Mouse (Mus musculus) kidney, embryonic 15.5 days (tissue): ENCODE results near the gene Trpv1. TPM values are rescaled to one million over a fixed set of nuclear protein-coding genes. Genes with fewer than 3 reads are reported as not detected.

ENCODE experiments used
- ATAC-seq: fragments of 200-750 bp; cut with Nextera tagmentation; replicated peaks from 2 replicates; pipeline ENCODE4 v1.8.0; 2017; ENCODE audit warnings: moderate TSS enrichment; ENCODE audit not compliant: low FRiP score
- H3K27ac ChIP-seq: fragments of 300-500 bp; sonication (generic); 2 replicates; pipeline ENCODE4 v1.5.1; 2015; ENCODE audit warnings: mild to moderate bottlenecking, inconsistent platforms
- H3K27me3 ChIP-seq: fragments of 300-500 bp; sonication (generic); 2 replicates; pipeline ENCODE4 v1.6.1; 2015; ENCODE audit warnings: inconsistent platforms
- H3K36me3 ChIP-seq: fragments of 300-500 bp; sonication (generic); 2 replicates; pipeline ENCODE4 v1.6.1; 2015; ENCODE audit warnings: inconsistent platforms
- H3K4me1 ChIP-seq: fragments of 300-500 bp; sonication (generic); 2 replicates; pipeline ENCODE4 v1.6.1; 2015; ENCODE audit warnings: inconsistent platforms
- H3K4me2 ChIP-seq: fragments of 300-500 bp; sonication (generic); 2 replicates; pipeline ENCODE4 v1.6.1; 2015; ENCODE audit warnings: moderate library complexity, mild to moderate bottlenecking, inconsistent platforms
- H3K4me3 ChIP-seq: fragments of 300-500 bp; sonication (generic); replicated peaks from 2 replicates; pipeline ENCODE4 v1.5.1; 2015; ENCODE audit warnings: mild to moderate bottlenecking, inconsistent platforms
- H3K9ac ChIP-seq: fragments of 300-500 bp; sonication (generic); 2 replicates; pipeline ENCODE4 v1.6.1; 2015; ENCODE audit warnings: mild to moderate bottlenecking, inconsistent platforms
- H3K9me3 ChIP-seq: fragments of 300-500 bp; sonication (generic); replicated peaks from 2 replicates; pipeline ENCODE4 v1.6.1; 2016; ENCODE audit warnings: inconsistent platforms
- WGBS: fragments of 180-500 bp; shearing (Covaris S2); methylation state at CpG from one replicate; pipeline ENCODE4 v1.1.7; 2015; ENCODE audit warnings: mixed read lengths; 5-methylcytosine and 5-hydroxymethylcytosine counted together
- polyA plus RNA-seq: library from polyadenylated mRNA; unstranded; fragments of >200 nt; fragmentation: Nextera tagmentation; extraction: Ambion mirVana; gene quantifications from 2 replicates; pipeline ENCODE4 v1.2.1, GENCODE M21; 2015

Trpv1 gene
- polyA plus RNA-seq, 1 experiment from 2014 or later, result not detected

DNA sequence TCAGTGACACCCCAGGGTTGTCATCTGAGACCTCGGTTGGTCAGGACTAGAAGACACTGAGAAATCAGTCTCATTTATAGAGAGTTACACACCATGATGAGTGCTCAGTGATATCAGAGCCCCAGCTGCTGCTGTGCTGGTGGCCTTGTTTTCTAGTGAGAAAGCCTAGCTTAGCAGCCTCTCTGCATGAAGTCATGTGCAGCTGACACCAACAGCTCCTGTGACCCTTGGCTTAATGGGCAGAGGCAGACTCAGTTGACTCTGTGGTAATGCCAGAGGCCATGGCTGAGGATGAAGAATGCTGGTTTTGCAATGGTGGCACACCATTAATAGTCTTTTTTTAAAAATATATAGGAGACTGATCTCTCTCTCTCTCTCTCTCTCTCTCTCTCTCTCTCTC, 55.5 kb downstream of the Trpv1 start:
- Histone ChIP-seq H3K36me3 (no peaks in the 10 kb centered on the region), H3K27ac (no peak overlapping the region), H3K9ac (no peak overlapping the region), H3K9me3 (no peaks in the 10 kb centered on the region), H3K4me3 (no peak overlapping the region), H3K27me3 (no peaks in the 10 kb centered on the region), H3K4me1 (no peaks in the 10 kb centered on the region), H3K4me2 (no peak overlapping the region)
- 80% methylated on average over 1 of the region's 1 CpGs for WGBS
- ATAC-seq, result no peak

DNA sequence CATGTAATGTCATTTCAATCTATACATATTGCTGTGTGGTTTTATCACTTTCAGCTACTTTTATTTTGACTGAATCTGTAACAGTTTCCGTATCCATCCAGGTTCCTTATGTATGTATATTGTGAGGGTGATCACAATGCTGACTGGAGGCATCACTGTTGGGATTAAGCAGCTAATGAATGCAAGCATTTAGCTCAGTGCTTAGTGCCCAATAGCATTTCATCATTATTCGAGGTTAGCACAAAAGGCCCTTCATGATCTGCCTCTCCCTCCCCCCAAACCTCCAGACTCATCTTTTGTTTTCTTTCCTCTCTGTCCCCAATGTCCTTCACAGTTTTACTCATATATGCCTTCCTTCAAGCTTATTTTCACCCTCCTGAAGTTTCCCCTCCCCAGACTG, 69.0 kb downstream of the Trpv1 start:
- no peaks in the 10 kb centered on the region for H3K9me3 ChIP-seq
- no peak overlapping the region for H3K4me3 ChIP-seq
- H3K27me3 ChIP-seq, result no peaks in the 10 kb centered on the region
- no peaks in the 10 kb centered on the region for H3K4me1 ChIP-seq
- 63% methylated on average over 2 of the region's 2 CpGs for WGBS
- ATAC-seq, result no peak
- no peak overlapping the region for H3K9ac ChIP-seq
- H3K36me3 ChIP-seq, result no peaks in the 10 kb centered on the region
- H3K4me2 ChIP-seq, result no peak overlapping the region
- H3K27ac ChIP-seq, result no peak overlapping the region

Other genes starting within 250 kb of the Trpv1 start
- 1.6 and 1.7 TPM in 2 replicates for gene P2rx1, start 235.2 kb upstream of the Trpv1 start, polyA plus RNA-seq
- 6.7 and 9.2 TPM in 2 replicates for gene Camkk1, start 215.3 kb upstream of the Trpv1 start, polyA plus RNA-seq
- 12.1 and 12.9 TPM in 2 replicates for gene Ncbp3, start 186.5 kb upstream of the Trpv1 start, polyA plus RNA-seq
- 0.37 and 0.42 TPM in 2 replicates for gene Itgae, start 143.7 kb upstream of the Trpv1 start, polyA plus RNA-seq
- 17.5 and 18.9 TPM in 2 replicates for gene Haspin, start 96.0 kb upstream of the Trpv1 start, polyA plus RNA-seq
- 0.47 and 0.50 TPM in 2 replicates for gene P2rx5, start 73.9 kb upstream of the Trpv1 start, polyA plus RNA-seq
- 121 and 131 TPM in 2 replicates for gene Emc6, start 57.3 kb upstream of the Trpv1 start, polyA plus RNA-seq
- 202 and 204 TPM in 2 replicates for gene Tax1bp3, start 57.2 kb upstream of the Trpv1 start, polyA plus RNA-seq
- 17.7 and 18.2 TPM in 2 replicates for gene Ctns, start 35.2 kb upstream of the Trpv1 start, polyA plus RNA-seq
- gene Shpk, start 34.8 kb upstream of the Trpv1 start, polyA plus RNA-seq, result 1.5 and 1.7 TPM in 2 replicates
- gene Trpv3, start 33.1 kb downstream of the Trpv1 start, polyA plus RNA-seq, result 0.18 and 0.22 TPM in 2 replicates
- gene Aspa, start 95.3 kb downstream of the Trpv1 start, polyA plus RNA-seq, result 17.1 and 17.2 TPM in 2 replicates
- gene Gm49340, start 95.4 kb downstream of the Trpv1 start, polyA plus RNA-seq, result not detected in 2 replicates
- gene Spata22, start 95.4 kb downstream of the Trpv1 start, polyA plus RNA-seq, result 0.32 and 0.33 TPM in 2 replicates
- not detected in 2 replicates for gene Olfr20, start 116.5 kb downstream of the Trpv1 start, polyA plus RNA-seq
- gene Olfr376, start 137.0 kb downstream of the Trpv1 start, polyA plus RNA-seq, result not detected in 2 replicates
- gene Olfr1, start 165.3 kb downstream of the Trpv1 start, polyA plus RNA-seq, result not detected in 2 replicates
- gene Olfr378, start 194.2 kb downstream of the Trpv1 start, polyA plus RNA-seq, result not detected in 2 replicates
- not detected in 2 replicates for gene Olfr380, start 223.2 kb downstream of the Trpv1 start, polyA plus RNA-seq